Mouse (Mus musculus) forebrain, embryonic 12.5 days (tissue): ENCODE results near the gene Tpt1. TPM values are rescaled to one million over a fixed set of nuclear protein-coding genes. Genes with fewer than 3 reads are reported as not detected.

ENCODE experiments used
- polyA plus RNA-seq: library from polyadenylated mRNA; unstranded; fragments of >200 nt; fragmentation: Nextera tagmentation; extraction: Ambion mirVana; gene quantifications from 2 replicates; pipeline ENCODE4 v1.2.1, GENCODE M21; 2016

Gene Tpt1
- polyA plus RNA-seq, 1 experiment from 2014 or later: 986 TPM

Other genes with a start within 250 kb of the Tpt1 start
- not detected in 2 replicates for gene Erich6b, start 202.8 kb upstream of the Tpt1 start, polyA plus RNA-seq
- gene Cog3, start 90.6 kb upstream of the Tpt1 start, polyA plus RNA-seq: 24.1 and 24.4 TPM in 2 replicates
- gene Slc25a30, start 58.1 kb upstream of the Tpt1 start, polyA plus RNA-seq: 9.7 and 10.2 TPM in 2 replicates
- gene Kctd4, start 109.9 kb downstream of the Tpt1 start, polyA plus RNA-seq: 1.5 and 1.6 TPM in 2 replicates
- gene Gtf2f2, start 165.8 kb downstream of the Tpt1 start, polyA plus RNA-seq: 49.7 and 50.3 TPM in 2 replicates